Mouse (Mus musculus) stomach, postnatal 0 days (tissue): ENCODE results near the gene Nbea. TPM values are rescaled to one million over a fixed set of nuclear protein-coding genes. Genes with fewer than 3 reads are reported as not detected.

ENCODE experiments used
- ATAC-seq: fragments of 200-750 bp; cut with Nextera tagmentation; 2 replicates; pipeline ENCODE4 v1.8.0; 2017; ENCODE audit not compliant: low FRiP score, low TSS enrichment
- DNase-seq: peaks from one replicate; pipeline ENCODE4 v3.0.0-alpha.2; 2016; ENCODE audit warnings: low spot score
- H3K27ac ChIP-seq: fragments of 300-500 bp; sonication (generic); replicated peaks from 2 replicates; pipeline ENCODE4 v1.5.1; 2014; ENCODE audit warnings: mild to moderate bottlenecking, control low read depth
- H3K27me3 ChIP-seq: fragments of 300-500 bp; sonication (generic); 2 replicates; pipeline ENCODE4 v1.6.1; 2014; ENCODE audit warnings: low read length; ENCODE audit not compliant: control insufficient read depth, insufficient read depth
- H3K36me3 ChIP-seq: fragments of 300-500 bp; sonication (generic); 2 replicates; pipeline ENCODE4 v1.6.1; 2014; ENCODE audit warnings: low read length, mixed read lengths; ENCODE audit not compliant: control insufficient read depth, insufficient read depth
- H3K4me1 ChIP-seq: fragments of 300-500 bp; sonication (generic); replicated peaks from 2 replicates; pipeline ENCODE4 v1.6.1; 2014; ENCODE audit warnings: antibody characterized with exemption; ENCODE audit not compliant: control insufficient read depth, insufficient read depth
- H3K4me2 ChIP-seq: fragments of 300-500 bp; sonication (generic); replicated peaks from 2 replicates; pipeline ENCODE4 v1.6.1; 2014; ENCODE audit warnings: low read depth, mild to moderate bottlenecking, control low read depth, moderate library complexity
- H3K4me3 ChIP-seq: fragments of 300-500 bp; sonication (generic); 2 replicates; pipeline ENCODE4 v1.5.1; 2014; ENCODE audit warnings: low read depth, low read length, control low read depth
- H3K9ac ChIP-seq: fragments of 300-500 bp; sonication (generic); 2 replicates; pipeline ENCODE4 v1.6.1; 2014; ENCODE audit warnings: mild to moderate bottlenecking, low read length, control low read depth, mixed read lengths
- H3K9me3 ChIP-seq: fragments of 300-500 bp; sonication (generic); 2 replicates; pipeline ENCODE4 v1.6.1; 2016; ENCODE audit warnings: low read length; ENCODE audit not compliant: control insufficient read depth
- CTCF ChIP-seq: IDR thresholded peaks from 2 replicates; pipeline ENCODE4 v1.5.1; 2016; ENCODE audit warnings: antibody characterized with exemption, low read depth, mild to moderate bottlenecking, moderate library complexity
- EP300 ChIP-seq: optimal IDR thresholded peaks from 2 replicates; pipeline ENCODE3; 2016; ENCODE audit warnings: antibody characterized with exemption
- WGBS: fragments of 180-500 bp; shearing (Covaris S2); extraction: QIAGEN DNeasy Blood & Tissue Kit; methylation state at CpG from one replicate; pipeline ENCODE4 v1.1.7; 2014; 5-methylcytosine and 5-hydroxymethylcytosine counted together
- polyA plus RNA-seq: library from polyadenylated mRNA; unstranded; fragments of >200 nt; fragmentation: Nextera tagmentation; extraction: Ambion mirVana; gene quantifications from 2 replicates; pipeline ENCODE4 v1.2.1, GENCODE M21; 2015

Gene Nbea
- polyA plus RNA-seq, 1 experiment from 2014 or later = 4.3 TPM

DNA sequence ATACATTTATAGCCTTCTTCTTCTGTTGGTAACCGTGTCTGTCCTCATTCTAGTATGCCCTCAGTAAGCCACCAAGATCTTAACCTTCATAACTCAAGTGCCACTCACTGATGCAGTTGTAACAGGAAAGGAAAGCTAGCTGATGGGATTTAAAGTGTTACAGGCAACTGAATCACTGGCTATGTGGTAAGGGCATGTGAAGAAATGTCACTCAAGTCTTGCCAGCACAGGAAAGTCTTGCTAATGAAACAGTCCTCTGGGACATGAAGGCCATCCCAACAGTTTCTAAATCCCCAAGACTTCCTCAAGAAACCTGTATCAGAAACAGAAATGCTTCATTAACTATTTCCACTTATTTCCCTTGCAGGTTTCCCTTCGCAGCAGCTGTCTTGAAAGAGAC lies 414.8 kb downstream of the Nbea start:
- DNase-seq = no peak
- H3K4me1 ChIP-seq = no peaks in the 10 kb centered on the region
- no peak overlapping the region for H3K9ac ChIP-seq
- no peak overlapping the region for H3K27ac ChIP-seq
- ATAC-seq = no peak
- 86% methylated on average over 2 of the region's 2 CpGs for WGBS
- H3K9me3 ChIP-seq = no peaks in the 10 kb centered on the region
- no peak overlapping the region for H3K4me3 ChIP-seq
- no peak overlapping the region for H3K4me2 ChIP-seq
- no peak for TF ChIP-seq EP300
- no peak for TF ChIP-seq CTCF
- H3K36me3 ChIP-seq = no peaks in the 10 kb centered on the region
- no peaks in the 10 kb centered on the region for H3K27me3 ChIP-seq

GRCm38 (mm10) chr3:55763591-55763990 lies 419.9 kb downstream of the Nbea start:
- ATAC-seq = no peak
- TF ChIP-seq CTCF (no peak), EP300 (no peak)
- DNase-seq = no peak
- Histone ChIP-seq H3K27me3 (no peaks in the 10 kb centered on the region), H3K36me3 (no peaks in the 10 kb centered on the region), H3K4me3 (no peak overlapping the region), H3K4me1 (no peaks in the 10 kb centered on the region), H3K9ac (no peak overlapping the region), H3K4me2 (no peak overlapping the region), H3K27ac (no peak overlapping the region), H3K9me3 (no peaks in the 10 kb centered on the region)
- WGBS = 63% methylated on average over 8 of the region's 8 CpGs

DNA sequence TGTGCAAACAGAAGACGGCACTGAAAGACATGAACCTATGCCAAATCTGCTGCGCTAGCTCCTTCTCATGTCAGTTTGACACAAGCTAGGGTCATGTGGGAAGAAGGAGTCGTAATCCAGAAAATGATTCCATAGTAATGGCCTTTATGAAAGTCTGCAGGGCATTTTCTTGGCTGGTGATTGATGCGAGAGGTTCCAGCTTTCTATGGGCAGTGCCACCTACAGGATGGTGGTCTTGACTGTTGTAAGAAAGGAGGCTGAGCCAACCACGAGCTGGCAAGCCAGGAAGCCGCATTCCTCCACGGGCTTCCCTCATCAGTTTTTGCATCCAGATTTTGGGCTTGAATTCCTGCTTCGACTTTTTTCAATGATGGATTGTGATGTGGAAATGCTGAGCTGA lies 425.2 kb downstream of the Nbea start:
- ATAC-seq (no peak), DNase-seq (no peak)
- no peak overlapping the region for H3K4me2 ChIP-seq
- no peaks in the 10 kb centered on the region for H3K4me1 ChIP-seq
- H3K27me3 ChIP-seq = no peaks in the 10 kb centered on the region
- no peak overlapping the region for H3K4me3 ChIP-seq
- H3K36me3 ChIP-seq = no peaks in the 10 kb centered on the region
- H3K9ac ChIP-seq = no peak overlapping the region
- 41% methylated on average over 8 of the region's 8 CpGs for WGBS
- peak; percentile 34; the same call in 1 of the 2 replicates for TF ChIP-seq CTCF
- TF ChIP-seq EP300 = no peak
- no peaks in the 10 kb centered on the region for H3K9me3 ChIP-seq
- H3K27ac ChIP-seq = no peak overlapping the region

GRCm38 (mm10) chr3:55756602-55757190 lies 426.8 kb downstream of the Nbea start:
- DNase-seq (no peak), ATAC-seq (no peak)
- no peak for TF ChIP-seq CTCF
- no peak for TF ChIP-seq EP300
- Histone ChIP-seq H3K27me3 (no peaks in the 10 kb centered on the region), H3K9me3 (no peaks in the 10 kb centered on the region), H3K4me3 (no peak overlapping the region), H3K9ac (no peak overlapping the region), H3K4me1 (no peaks in the 10 kb centered on the region), H3K4me2 (no peak overlapping the region), H3K36me3 (no peaks in the 10 kb centered on the region), H3K27ac (no peak overlapping the region)
- 75% methylated on average over 11 of the region's 11 CpGs for WGBS

- no peak for DNase-seq
- no peak overlapping the region for H3K4me2 ChIP-seq
- H3K4me3 ChIP-seq = no peak overlapping the region
- no peak overlapping the region for H3K9ac ChIP-seq
- H3K9me3 ChIP-seq = no peaks in the 10 kb centered on the region
- TF ChIP-seq CTCF = no peak
- no peak for TF ChIP-seq EP300
- H3K27me3 ChIP-seq = no peaks in the 10 kb centered on the region
- ATAC-seq = no peak
- no peaks in the 10 kb centered on the region for H3K36me3 ChIP-seq
- H3K27ac ChIP-seq = no peak overlapping the region
- H3K4me1 ChIP-seq = no peaks in the 10 kb centered on the region
- 68% methylated on average over 11 of the region's 11 CpGs for WGBS
Observed at GRCm38 (mm10) chr3:55755805-55756601, 427.5 kb downstream of the Nbea start.

- WGBS = 75% methylated on average over 6 of the region's 6 CpGs
- Histone ChIP-seq H3K9ac (no peak overlapping the region), H3K27me3 (no peaks in the 10 kb centered on the region), H3K4me1 (no peaks in the 10 kb centered on the region), H3K36me3 (no peaks in the 10 kb centered on the region), H3K4me2 (no peak overlapping the region), H3K27ac (no peak overlapping the region), H3K9me3 (no peaks in the 10 kb centered on the region), H3K4me3 (no peak overlapping the region)
- TF ChIP-seq CTCF = no peak
- TF ChIP-seq EP300 = no peak
- ATAC-seq = no peak
- DNase-seq = no peak
Observed at GRCm38 (mm10) chr3:55754981-55755608, 428.4 kb downstream of the Nbea start.
